Mouse (Mus musculus): ENCODE data around the gene Selenom. TPM values are rescaled to one million over a fixed set of nuclear protein-coding genes. Genes with fewer than 3 reads are reported as not detected.

Selenom gene
- total and polyA plus RNA-seq, 3 experiments = 4.1 to 33.0 (median 7.1) TPM

GRCm38 (mm10) chr11:3563853-3564252 is 49.4 kb downstream of the Selenom start:
- Histone ChIP-seq H3K4me3 (replicated peaks in 1 of 3; ENCODE audit: low read depth in 2 of 3, low read length in 2 of 3, poor library complexity in 1 of 3) (no peak overlapping the region), H3K27ac (ENCODE audit: insufficient read depth, low read depth) (no peak overlapping the region), H3K36me3 (replicated peaks in 1 of 2; ENCODE audit: control insufficient read depth in 1 of 2, insufficient read depth in 1 of 2, low read length in 1 of 2) (no peaks in the 10 kb centered on the region), H3K4me2 (ENCODE audit: insufficient read depth, low read depth, poor library complexity, severe bottlenecking) (no peak overlapping the region), H3K9me3 (replicated peaks; ENCODE audit: low read length) (no peaks in the 10 kb centered on the region), H3K4me1 (ENCODE audit: control insufficient read depth in 1 of 2, insufficient read depth in 2 of 2) (peaks cover 0 to 5% of the 10 kb centered on the region in 2 experiments; a peak in 1 of 4 replicates), H3K79me2 (replicated peaks; ENCODE audit: control insufficient read depth, extremely low read depth, insufficient read depth, poor library complexity, severe bottlenecking) (no peaks in the 10 kb centered on the region), H3K27me3 (replicated peaks) (no peaks in the 10 kb centered on the region), H3K9ac (ENCODE audit: insufficient read depth, low read depth) (no peak overlapping the region)
- TF ChIP-seq ZKSCAN1 (IDR thresholded peaks at IDR 0.05; ENCODE audit: borderline replicate concordance, low read depth, low read length) (no peak), EP300 (IDR thresholded peaks at IDR 0.05; ENCODE audit: low read length) (no peak), ZNF384 (IDR thresholded peaks at IDR 0.05; ENCODE audit: low read depth, low read length) (no peak), PAX5 (IDR thresholded peaks at IDR 0.05; ENCODE audit: low read length) (no peak), JUN (IDR thresholded peaks at IDR 0.05; ENCODE audit: insufficient read depth, low read depth, low read length) (no peak), MAX (IDR thresholded peaks at IDR 0.05; ENCODE audit: low read length) (no peak), CHD1 (IDR thresholded peaks at IDR 0.05; ENCODE audit: low read depth, low read length) (no peak), RCOR1 (conservative IDR thresholded peaks at IDR 0.05; ENCODE audit: low read depth, low read length) (no peak), E2F4 (IDR thresholded peaks at IDR 0.05; ENCODE audit: insufficient replicate concordance, low read depth, low read length) (no peak), NELFE (IDR thresholded peaks at IDR 0.05; ENCODE audit: low read depth, low read length) (no peak), RAD21 (IDR thresholded peaks at IDR 0.05; ENCODE audit: low read depth, low read length) (no peak), SMC3 (IDR thresholded peaks at IDR 0.05; ENCODE audit: low read depth, low read length) (no peak), MAZ (IDR thresholded peaks at IDR 0.05; ENCODE audit: low read depth, low read length) (no peak), ZMIZ1 (IDR thresholded peaks at IDR 0.05; ENCODE audit: low read depth, low read length) (no peak), ZC3H11A (IDR thresholded peaks at IDR 0.05; ENCODE audit: low read depth, low read length) (no peak)
- dilution Hi-C loops (cut with MboI; ENCODE audit: extremely low pct_ligation_motif_present, extremely low pct_unique_long_range_greater_than_20kb, low sequenced_read_pairs) (no loop called here), in situ Hi-C loops (cut with MboI; ENCODE audit: low pct_ligation_motif_present, low pct_unique_long_range_greater_than_20kb, low sequenced_read_pairs) (no loop called here)
- DNase-seq (ENCODE audit: extremely low read depth) = no peak

- Histone ChIP-seq H3K27ac (ENCODE audit: insufficient read depth, low read depth) (no peak overlapping the region), H3K27me3 (replicated peaks) (no peaks in the 10 kb centered on the region), H3K79me2 (replicated peaks; ENCODE audit: control insufficient read depth, extremely low read depth, insufficient read depth, poor library complexity, severe bottlenecking) (no peaks in the 10 kb centered on the region), H3K4me3 (replicated peaks in 1 of 3; ENCODE audit: low read depth in 2 of 3, low read length in 2 of 3, poor library complexity in 1 of 3) (no peak overlapping the region), H3K9me3 (replicated peaks; ENCODE audit: low read length) (no peaks in the 10 kb centered on the region), H3K4me2 (ENCODE audit: insufficient read depth, low read depth, poor library complexity, severe bottlenecking) (no peak overlapping the region), H3K36me3 (replicated peaks in 1 of 2; ENCODE audit: control insufficient read depth in 1 of 2, insufficient read depth in 1 of 2, low read length in 1 of 2) (no peaks in the 10 kb centered on the region), H3K4me1 (ENCODE audit: control insufficient read depth in 1 of 2, insufficient read depth in 2 of 2) (peaks cover 0 to 5% of the 10 kb centered on the region in 2 experiments; a peak in 1 of 4 replicates), H3K9ac (ENCODE audit: insufficient read depth, low read depth) (no peak overlapping the region)
- no peak for TF ChIP-seq HCFC1 (IDR thresholded peaks at IDR 0.05; ENCODE audit: low read depth, low read length)
- no peak for TF ChIP-seq MEF2A (IDR thresholded peaks at IDR 0.05; ENCODE audit: borderline replicate concordance, low read depth, low read length)
- TF ChIP-seq JUND (conservative IDR thresholded peaks at IDR 0.05; ENCODE audit: low read depth, low read length) = no peak
- TF ChIP-seq POLR2A (IDR thresholded peaks at IDR 0.05; ENCODE audit: low read depth, low read length) = no peak
- TF ChIP-seq MAFK (IDR thresholded peaks at IDR 0.05; ENCODE audit: insufficient replicate concordance, low read length) = 0 out of 2 replicates have a peak, but pooled peaks have one; percentile 21
- TF ChIP-seq MAX (IDR thresholded peaks at IDR 0.05; ENCODE audit: low read length) = no peak
- dilution Hi-C loops (cut with MboI; ENCODE audit: extremely low pct_ligation_motif_present, extremely low pct_unique_long_range_greater_than_20kb, low sequenced_read_pairs) (no loop called here), in situ Hi-C loops (cut with MboI; ENCODE audit: low pct_ligation_motif_present, low pct_unique_long_range_greater_than_20kb, low sequenced_read_pairs) (no loop called here)
- DNase-seq (ENCODE audit: extremely low read depth) = no peak
These were observed 50.0 kb downstream of the Selenom start for GRCm38 (mm10) chr11:3564451-3564850.

Data from CH12.LX (cell line).